Comparison of ENCODE assay signal across 7 mouse cellular contexts in genomic region chr2:48815039-48815590, GRCm38 (mm10). TPM values are rescaled to one million over a fixed set of nuclear protein-coding genes. Genes with fewer than 3 reads are reported as not detected.
A peak's percentile ranks its signal among the peaks of the same experiment; 100 is the strongest.
DNase-seq lines count a peak whose midpoint lies in the region; ATAC-seq and TF ChIP-seq lines count a peak whose summit lies in the region.

No protein-coding gene starts in this region.

- no peak for ATAC-seq in lung, embryonic 16.5 days (ENCODE audit: low read depth)
- ATAC-seq in embryonic facial prominence, embryonic 12.5 days (ENCODE audit: insufficient number of reproducible peaks, insufficient read depth, low FRiP score, low TSS enrichment): no peak
- ATAC-seq in intestine, postnatal 0 days: no peak

- peak overlapping the region; percentile 97 for H3K27ac ChIP-seq in lung, embryonic 16.5 days (ENCODE audit: low read length)
- H3K27ac ChIP-seq in embryonic facial prominence, embryonic 12.5 days: peak overlapping the region; percentile 96
- peak overlapping the region; percentile 96 for H3K27ac ChIP-seq in intestine, postnatal 0 days (ENCODE audit: low read depth, low read length)
- H3K27ac ChIP-seq in olfactory bulb, adult 2 months (ENCODE audit: insufficient read depth, low read depth, low read length): no peak overlapping the region; the same call in 1 of the 2 replicates

- WGBS in lung, embryonic 16.5 days: 2% methylated on average over 15 of the region's 15 CpGs
- whole genome bisulfite sequencing in embryonic facial prominence, embryonic 12.5 days: 5% methylated on average over 15 of the region's 15 CpGs
- 1% methylated on average over 15 of the region's 15 CpGs for WGBS in intestine, postnatal 0 days
- WGBS in olfactory bulb, adult 2 months: 3% methylated on average over 15 of the region's 15 CpGs

- H3K27me3 ChIP-seq in lung, embryonic 16.5 days (ENCODE audit: control insufficient read depth, insufficient read depth, low read depth, low read length): no peaks in the 10 kb centered on the region
- H3K27me3 ChIP-seq in embryonic facial prominence, embryonic 12.5 days: no peaks in the 10 kb centered on the region
- H3K27me3 ChIP-seq in intestine, postnatal 0 days (replicated peaks; ENCODE audit: control insufficient read depth, insufficient read depth, low read length): no peaks in the 10 kb centered on the region

- peak overlapping the region; percentile 81 for H3K4me2 ChIP-seq in lung, embryonic 16.5 days (ENCODE audit: low read depth, low read length)
- peak overlapping the region; percentile 61 for H3K4me2 ChIP-seq in embryonic facial prominence, embryonic 12.5 days (replicated peaks)
- peak overlapping the region; percentile 80 for H3K4me2 ChIP-seq in intestine, postnatal 0 days (replicated peaks; ENCODE audit: low read depth)

- peak overlapping the region; percentile 94 for H3K9ac ChIP-seq in lung, embryonic 16.5 days (ENCODE audit: low read length)
- H3K9ac ChIP-seq in embryonic facial prominence, embryonic 12.5 days: peak overlapping the region; percentile 85
- peak overlapping the region; percentile 90 for H3K9ac ChIP-seq in intestine, postnatal 0 days (ENCODE audit: low read depth, low read length)

- no peaks in the 10 kb centered on the region for H3K9me3 ChIP-seq in lung, embryonic 16.5 days (ENCODE audit: control insufficient read depth, low read length)
- no peaks in the 10 kb centered on the region for H3K9me3 ChIP-seq in embryonic facial prominence, embryonic 12.5 days
- H3K9me3 ChIP-seq in intestine, postnatal 0 days (ENCODE audit: control insufficient read depth): no peaks in the 10 kb centered on the region

- TF ChIP-seq POLR2A in olfactory bulb, adult 2 months (IDR thresholded peaks at IDR 0.05; ENCODE audit: insufficient read depth, low read depth, low read length): no peak

- H3K4me1 ChIP-seq in lung, embryonic 16.5 days (replicated peaks; ENCODE audit: control insufficient read depth, insufficient read depth, low read length): peaks cover 6% of the 10 kb centered on the region; the same call in 1 of the 2 replicates
- 0 out of 2 replicates have a peak, but pooled peaks cover 4% of the 10 kb centered on the region for H3K4me1 ChIP-seq in embryonic facial prominence, embryonic 12.5 days
- H3K4me1 ChIP-seq in intestine, postnatal 0 days (replicated peaks; ENCODE audit: control insufficient read depth, insufficient read depth, low read length): no peaks in the 10 kb centered on the region
- H3K4me1 ChIP-seq in olfactory bulb, adult 2 months (ENCODE audit: control insufficient read depth, insufficient read depth, low read length): no peaks in the 10 kb centered on the region

- H3K4me3 ChIP-seq in lung, embryonic 16.5 days (ENCODE audit: low read length): peak overlapping the region; percentile 94
- H3K4me3 ChIP-seq in embryonic facial prominence, embryonic 12.5 days: peak overlapping the region; percentile 83
- peak overlapping the region; percentile 79 for H3K4me3 ChIP-seq in intestine, postnatal 0 days (ENCODE audit: low read depth, low read length)
- peak overlapping the region; percentile 98 for H3K4me3 ChIP-seq in olfactory bulb, adult 2 months (ENCODE audit: insufficient read depth, low read depth, low read length)

- no peaks in the 10 kb centered on the region for H3K36me3 ChIP-seq in lung, embryonic 16.5 days (ENCODE audit: control insufficient read depth, insufficient read depth, low read length)
- H3K36me3 ChIP-seq in embryonic facial prominence, embryonic 12.5 days: no peaks in the 10 kb centered on the region
- no peaks in the 10 kb centered on the region for H3K36me3 ChIP-seq in intestine, postnatal 0 days (ENCODE audit: control insufficient read depth, insufficient read depth)

- DNase-seq in lung, adult 18-20 months: no peak
- no peak for DNase-seq in layer of hippocampus, adult 9-10 months (ENCODE audit: low spot score)
- no peak for DNase-seq in kidney, postnatal 14 days

- no peak for TF ChIP-seq CTCF in intestine, postnatal 0 days (IDR thresholded peaks at IDR 0.05; ENCODE audit: low read depth)
- TF ChIP-seq CTCF in olfactory bulb, adult 2 months (IDR thresholded peaks at IDR 0.05; ENCODE audit: insufficient read depth, low read depth, low read length): no peak

RNA-seq across cellular contexts. Expression of gene Acvr2a, which starts 1.2 kb away (rescaled TPM):
- polyA plus RNA-seq in lung, embryonic 16.5 days (2015; fragmentation: Nextera tagmentation; extraction: Ambion mirVana): 13.8 and 14.5 TPM in 2 replicates
- polyA plus RNA-seq in embryonic facial prominence, embryonic 12.5 days (2016; fragmentation: Nextera tagmentation; extraction: Ambion mirVana): 23.8 and 27.5 TPM in 2 replicates
- 10.5 and 10.6 TPM in 2 replicates for polyA plus RNA-seq in intestine, postnatal 0 days (2015; fragmentation: Nextera tagmentation; extraction: Ambion mirVana)
- polyA plus RNA-seq in olfactory bulb, adult 2 months (2012; ENCODE audit: insufficient read depth, insufficient read length, low replicate concordance, missing spikeins): not detected in 2 replicates

Comparison
In these comparisons a context has a peak if more than half of its experiments do, and no peak if none do; other contexts are left out.
1. RNA of gene Acvr2a, which starts 1.2 kb away (polyA plus RNA-seq): 23.8 to 27.5 TPM in embryonic facial prominence, embryonic 12.5 days, 13.8 to 14.5 TPM in lung, embryonic 16.5 days and 10.5 to 10.6 TPM in intestine, postnatal 0 days; not detected in olfactory bulb, adult 2 months; every median in the first group is over 10 times any median in the second.
2. Peak in every context shown above with its lines, with median percentiles within 50 percentile points of each other: H3K4me2 ChIP-seq, H3K4me3 ChIP-seq and H3K9ac ChIP-seq.